Mouse (Mus musculus): Measurements from ENCODE around the gene Cgnl1. TPM values are rescaled to one million over a fixed set of nuclear protein-coding genes. Genes with fewer than 3 reads are reported as not detected.

Gene Cgnl1
- total RNA-seq, 4 experiments from 2014 or later: 9.1 to 12.3 (median 9.9) TPM

DNA sequence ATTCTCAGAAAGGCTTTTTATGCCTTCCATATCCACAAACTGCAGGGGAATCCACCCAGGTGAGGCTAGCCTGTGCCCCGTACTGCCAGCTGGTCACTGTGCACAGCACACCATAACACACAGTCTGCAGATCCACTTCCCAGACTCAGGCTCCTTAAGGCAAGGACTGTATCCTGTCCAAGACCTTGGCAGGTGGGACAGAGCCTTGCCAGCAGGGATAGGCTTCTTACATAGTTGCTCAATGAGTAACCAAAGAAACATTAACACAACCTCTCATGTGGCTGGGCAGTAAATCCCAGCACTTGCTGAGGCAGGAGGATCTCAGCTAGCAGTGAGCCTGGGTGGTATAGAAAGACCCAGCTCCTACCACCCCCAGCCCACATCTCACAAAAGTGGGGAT lies 3.3 kb downstream of the Cgnl1 start:
- no peak for DNase-seq (ENCODE audit: low spot score in 2 of 2)

DNA sequence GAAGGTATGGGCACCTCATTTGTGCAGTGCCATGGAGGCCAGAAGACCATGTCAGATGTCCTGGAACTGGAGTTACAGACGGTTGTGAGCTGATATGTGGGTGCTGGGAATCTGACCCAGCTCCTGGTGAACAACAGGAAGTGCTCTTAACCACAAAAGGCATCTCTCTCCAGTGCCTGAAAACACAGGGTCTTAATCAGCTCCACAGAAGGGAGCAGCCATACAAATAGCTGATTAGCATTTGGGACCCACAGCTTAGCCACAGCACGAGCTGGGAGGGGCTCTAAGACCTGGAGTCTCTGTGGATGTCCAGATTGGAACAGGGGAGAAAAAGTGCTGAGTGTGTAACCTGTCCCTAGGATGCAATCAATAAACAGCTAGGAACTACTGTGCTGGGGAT lies 4.5 kb downstream of the Cgnl1 start:
- no peak for DNase-seq (ENCODE audit: low spot score in 2 of 2)

DNA sequence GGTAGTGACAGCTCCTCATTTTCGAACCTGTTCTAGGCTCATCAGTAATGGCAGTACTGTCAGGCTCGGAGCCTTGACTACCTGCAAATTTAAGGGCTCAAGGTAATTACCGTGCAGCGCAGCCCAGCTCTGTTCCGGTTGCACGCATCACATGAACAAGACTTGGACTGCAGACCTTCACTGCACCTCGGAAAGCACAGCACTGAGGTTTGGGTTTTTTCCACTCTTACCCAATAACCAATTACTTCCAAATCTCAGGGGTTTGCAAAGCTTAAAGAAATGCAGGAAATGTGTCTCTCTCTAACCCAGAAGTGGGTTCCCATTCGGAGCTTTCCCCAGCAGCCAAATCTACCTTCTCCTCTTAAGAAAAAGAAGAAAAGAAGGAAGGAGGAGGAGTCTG lies 5.1 kb downstream of the Cgnl1 start:
- no peak for DNase-seq (ENCODE audit: low spot score in 2 of 2)

DNA sequence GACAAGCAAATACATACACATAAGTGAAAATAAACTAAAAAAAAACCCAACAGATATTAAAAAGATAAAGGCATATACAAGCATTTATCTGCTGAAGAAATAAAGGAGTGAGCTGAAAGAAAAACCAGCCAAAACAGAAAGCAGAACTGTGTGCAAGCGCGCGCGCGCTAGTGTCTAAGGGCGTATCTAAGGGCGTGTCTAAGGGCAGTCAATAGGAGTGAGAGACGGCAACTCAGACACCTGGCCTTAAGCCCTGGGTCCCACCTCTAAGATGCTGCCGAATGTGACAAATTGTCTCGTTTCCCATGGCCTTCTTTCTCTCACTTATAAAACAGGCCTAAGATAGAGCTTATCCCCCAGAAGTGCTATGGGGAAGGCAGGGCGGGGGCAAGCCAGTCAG lies 6.9 kb downstream of the Cgnl1 start:
- no peak for DNase-seq (ENCODE audit: low spot score in 2 of 2)

DNA sequence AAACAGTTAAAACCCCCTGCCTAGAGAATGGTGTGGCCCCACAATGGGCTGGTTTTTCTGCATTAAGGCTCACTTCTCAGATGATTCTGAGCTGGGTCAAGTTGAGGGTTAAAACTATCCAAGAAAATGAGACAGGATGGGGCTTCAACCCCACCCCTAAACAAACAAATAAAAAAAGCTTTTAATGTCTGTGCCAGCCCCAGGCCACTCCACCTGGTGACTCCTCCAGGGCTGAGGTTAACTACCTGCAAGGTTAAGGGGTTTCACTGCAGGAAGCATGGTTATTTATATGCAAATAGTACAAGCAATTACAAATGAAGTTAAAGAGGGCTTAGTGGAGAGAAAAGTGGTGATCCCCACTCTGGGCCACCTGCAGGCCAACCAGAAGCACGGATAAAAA lies 8.1 kb downstream of the Cgnl1 start:
- no peak for DNase-seq (ENCODE audit: low spot score in 2 of 2)

DNA sequence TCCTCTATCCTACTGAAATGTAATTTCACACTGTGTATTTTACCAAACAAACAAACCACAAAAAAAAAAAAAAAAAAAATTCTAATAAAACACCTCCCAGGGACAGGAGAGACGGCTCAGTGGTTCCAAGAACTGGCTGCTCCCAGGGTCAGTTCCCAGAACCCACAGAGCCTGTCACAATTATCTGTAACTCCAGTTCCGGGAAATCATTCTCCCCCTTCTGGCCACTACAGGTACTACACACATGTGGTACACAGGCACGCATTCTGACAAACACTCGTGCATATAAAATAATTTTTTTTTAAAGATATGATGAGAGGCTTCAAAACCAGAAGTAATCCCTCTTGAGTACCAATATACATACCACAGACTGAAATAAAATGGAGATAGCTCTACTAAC lies 9.7 kb downstream of the Cgnl1 start:
- no peak for DNase-seq (ENCODE audit: low spot score in 2 of 2)

DNA sequence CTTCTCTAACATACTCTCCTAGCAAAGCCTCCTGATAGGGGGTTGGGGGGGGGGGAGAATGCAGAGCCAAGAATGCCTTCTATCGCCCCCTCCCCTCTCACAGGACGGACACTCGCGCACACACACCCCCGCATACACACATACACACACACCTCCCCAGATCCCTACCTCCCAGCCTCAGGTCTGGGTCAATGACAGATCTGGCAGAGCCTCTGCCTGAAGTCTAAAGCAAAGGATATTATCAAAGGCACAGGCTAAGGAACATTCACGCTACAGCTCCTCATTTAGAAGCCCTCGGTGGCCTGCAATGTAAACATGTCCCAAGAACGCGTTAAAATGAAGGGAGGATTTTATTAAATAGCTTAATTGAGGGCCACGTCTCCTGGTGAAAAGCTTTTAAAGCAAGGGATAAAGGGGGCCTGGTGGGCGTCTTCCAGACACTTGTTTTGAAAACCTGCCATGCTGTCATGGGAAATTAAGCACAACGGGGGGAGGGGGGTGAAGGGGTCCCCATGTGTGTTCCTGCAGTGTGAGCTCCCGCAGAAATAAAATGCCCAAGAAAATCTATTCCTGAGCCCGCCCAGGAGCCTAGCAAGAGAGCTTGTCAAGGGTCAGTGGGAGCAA lies 10.8 kb downstream of the Cgnl1 start:
- DNase-seq (ENCODE audit: low spot score in 2 of 2): no peak

DNA sequence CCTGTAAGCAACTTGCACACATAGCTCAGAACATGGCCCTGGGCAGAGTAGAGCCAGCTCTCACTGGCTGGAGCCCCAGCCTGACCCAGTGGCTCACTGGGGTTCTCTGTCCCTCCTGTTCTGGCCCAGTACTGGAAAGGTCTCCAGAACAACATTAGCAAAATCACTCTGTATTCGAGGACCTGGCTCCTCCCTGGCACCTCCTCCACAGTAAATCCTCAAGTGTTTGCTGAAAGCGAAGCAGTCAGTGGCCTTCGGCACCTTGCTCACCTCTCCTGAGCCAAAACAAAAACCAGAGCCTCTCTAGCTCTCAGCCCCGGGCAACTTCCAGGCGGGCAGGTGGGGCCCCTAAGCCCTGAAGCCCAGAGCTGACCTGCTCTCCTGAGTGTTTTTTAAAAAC lies 11.5 kb downstream of the Cgnl1 start:
- DNase-seq (ENCODE audit: low spot score in 2 of 2): no peak

DNA sequence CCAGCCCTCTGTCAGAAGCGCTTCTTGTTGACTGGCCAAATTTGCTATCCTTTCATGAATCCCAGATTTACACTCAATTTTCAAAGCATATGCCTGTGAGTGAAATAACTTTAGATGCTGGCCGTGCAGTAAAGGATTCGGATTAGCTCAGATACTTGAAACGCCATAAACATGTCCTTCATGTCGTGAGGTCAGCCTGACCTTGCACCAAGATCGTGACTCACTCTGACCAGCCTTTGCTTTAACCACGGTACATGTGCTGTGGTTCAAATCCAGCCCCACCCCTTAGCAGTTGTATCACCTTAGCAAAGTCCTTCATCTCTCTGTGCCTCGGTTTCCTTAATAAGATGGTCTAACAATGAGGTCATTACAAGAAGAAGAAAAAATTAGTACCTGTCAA lies 14.0 kb downstream of the Cgnl1 start:
- DNase-seq (ENCODE audit: low spot score in 2 of 2): no peak

DNA sequence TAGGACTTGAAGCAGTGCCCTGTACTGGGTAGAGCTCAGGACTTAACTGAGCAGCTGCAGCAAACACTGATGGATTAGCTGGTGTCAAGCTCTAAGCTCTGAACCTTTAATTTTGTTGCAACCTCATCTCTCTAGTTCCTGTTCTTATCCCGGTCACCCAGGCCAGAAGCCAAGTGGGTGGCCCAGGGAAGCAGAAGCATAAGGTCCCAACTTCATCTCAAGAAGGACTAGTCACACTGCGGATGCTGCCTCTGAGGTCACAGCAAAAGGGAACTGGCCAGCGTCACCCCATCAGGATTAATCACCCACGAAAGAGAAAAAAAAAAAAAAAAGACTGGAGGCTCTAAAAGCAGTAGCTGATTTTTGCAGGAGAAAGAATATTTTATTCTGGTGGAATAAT lies 14.5 kb downstream of the Cgnl1 start:
- no peak for DNase-seq (ENCODE audit: low spot score in 2 of 2)

DNA sequence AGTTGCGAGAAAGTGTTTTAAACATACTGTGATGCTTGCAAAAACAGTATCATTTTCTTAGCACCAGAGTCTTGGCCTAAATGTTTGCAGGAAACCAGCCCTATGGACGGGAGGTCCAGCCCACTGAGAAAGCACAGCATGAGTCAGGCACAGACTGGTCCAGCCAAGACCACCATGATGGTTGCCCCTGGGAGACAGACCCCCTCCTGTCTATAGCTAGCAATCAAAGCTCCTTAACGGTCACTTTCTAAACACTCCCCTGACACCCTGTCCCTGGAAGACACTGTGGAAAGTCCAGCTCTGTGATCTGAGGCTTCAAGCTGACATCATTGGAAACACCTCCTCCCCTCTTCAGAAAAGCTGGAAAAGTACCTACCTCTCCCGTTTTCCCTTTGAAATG lies 17.4 kb downstream of the Cgnl1 start:
- no peak for DNase-seq (ENCODE audit: low spot score in 2 of 2)

DNA sequence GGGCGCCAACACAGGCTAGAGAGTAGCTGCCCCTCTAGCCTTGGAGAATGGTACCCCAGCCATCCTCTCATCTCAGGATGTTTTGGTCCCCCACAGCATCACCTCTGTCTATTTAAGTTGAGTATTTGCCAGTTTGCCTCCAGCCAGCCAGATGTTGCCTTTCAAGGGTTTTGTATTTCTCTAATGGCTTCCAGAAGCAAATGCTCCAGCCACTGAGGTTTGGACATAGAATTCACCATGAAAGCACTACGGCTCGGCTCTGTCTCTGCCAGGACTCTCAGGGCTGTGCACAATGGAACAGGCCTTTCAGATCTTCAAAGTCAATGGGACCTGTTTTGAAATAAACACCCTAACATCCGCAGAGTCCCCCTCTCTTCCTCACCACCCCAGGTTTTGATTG lies 17.9 kb downstream of the Cgnl1 start:
- DNase-seq (ENCODE audit: low spot score in 2 of 2): no peak

DNA sequence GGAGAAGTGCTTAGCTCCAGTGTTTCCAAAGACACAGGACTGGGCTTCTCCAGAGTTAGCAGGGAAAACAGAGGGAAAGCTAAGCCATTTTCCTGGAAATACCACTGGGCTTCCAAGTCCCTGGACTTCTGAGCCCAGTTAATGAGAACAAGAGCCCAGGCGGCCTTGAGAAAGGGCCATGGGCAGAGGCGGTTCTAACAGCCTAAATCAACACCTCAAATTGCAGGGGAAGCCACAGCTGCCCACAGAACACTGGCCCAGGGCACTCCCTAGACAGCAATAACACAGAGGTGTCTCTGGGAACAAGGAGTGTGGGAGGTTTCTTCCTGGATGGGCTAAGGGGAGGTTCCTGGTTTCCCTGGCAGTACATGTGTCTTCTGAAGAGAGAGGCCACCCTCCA lies 18.3 kb downstream of the Cgnl1 start:
- no peak for DNase-seq (ENCODE audit: low spot score in 2 of 2)

DNA sequence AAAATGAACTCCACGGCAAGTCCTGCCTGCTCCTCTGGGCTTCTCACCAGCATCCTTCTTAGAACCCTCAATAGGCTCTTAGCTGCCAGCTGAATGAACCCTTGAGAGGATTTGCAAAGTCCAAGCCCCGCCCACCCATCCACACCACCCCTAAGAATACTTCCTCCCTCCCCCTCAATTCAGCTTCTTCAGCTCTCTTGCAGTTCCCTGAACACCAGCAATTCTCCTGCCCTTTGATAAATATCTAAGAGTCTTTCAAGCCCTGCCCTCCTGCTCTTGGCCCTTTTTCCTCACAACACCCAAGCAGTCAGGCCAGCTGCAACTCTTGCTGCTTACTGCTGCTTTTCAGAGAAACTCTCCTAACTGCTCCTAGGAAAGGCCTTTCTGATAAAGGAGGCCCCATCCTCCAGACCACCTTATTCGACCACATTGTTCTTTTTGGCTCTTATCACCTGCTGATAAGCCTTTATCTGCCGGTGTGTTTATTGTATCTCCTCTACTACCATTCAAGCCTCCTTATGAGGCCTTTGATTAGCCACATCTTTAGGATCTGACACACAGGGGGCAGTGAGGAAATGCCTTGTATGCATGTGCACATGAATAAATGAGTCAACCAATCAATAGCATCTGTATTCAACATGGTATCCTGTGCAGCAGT lies 21.3 kb downstream of the Cgnl1 start:
- DNase-seq (ENCODE audit: low spot score in 2 of 2): no peak

DNA sequence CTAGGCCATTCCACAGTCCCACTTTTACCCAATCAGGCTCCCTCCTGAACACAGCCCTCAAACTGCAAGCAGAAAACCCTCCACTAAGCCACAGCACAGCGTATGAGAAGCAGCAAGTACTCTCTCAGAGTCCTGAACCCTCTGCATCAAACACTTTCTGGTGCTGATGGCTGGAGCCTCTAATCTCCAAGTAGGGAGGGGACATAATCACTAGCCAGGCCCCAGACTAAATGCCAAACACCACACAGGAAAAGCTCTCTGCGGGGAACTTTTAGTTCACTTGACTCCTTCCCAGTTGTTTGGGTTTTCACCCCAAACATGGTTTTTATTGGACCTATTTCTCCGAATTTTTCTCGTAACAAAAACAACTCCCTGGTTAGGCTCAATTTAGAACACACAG lies 25.0 kb downstream of the Cgnl1 start:
- no peak for DNase-seq (ENCODE audit: low spot score in 2 of 2)

DNA sequence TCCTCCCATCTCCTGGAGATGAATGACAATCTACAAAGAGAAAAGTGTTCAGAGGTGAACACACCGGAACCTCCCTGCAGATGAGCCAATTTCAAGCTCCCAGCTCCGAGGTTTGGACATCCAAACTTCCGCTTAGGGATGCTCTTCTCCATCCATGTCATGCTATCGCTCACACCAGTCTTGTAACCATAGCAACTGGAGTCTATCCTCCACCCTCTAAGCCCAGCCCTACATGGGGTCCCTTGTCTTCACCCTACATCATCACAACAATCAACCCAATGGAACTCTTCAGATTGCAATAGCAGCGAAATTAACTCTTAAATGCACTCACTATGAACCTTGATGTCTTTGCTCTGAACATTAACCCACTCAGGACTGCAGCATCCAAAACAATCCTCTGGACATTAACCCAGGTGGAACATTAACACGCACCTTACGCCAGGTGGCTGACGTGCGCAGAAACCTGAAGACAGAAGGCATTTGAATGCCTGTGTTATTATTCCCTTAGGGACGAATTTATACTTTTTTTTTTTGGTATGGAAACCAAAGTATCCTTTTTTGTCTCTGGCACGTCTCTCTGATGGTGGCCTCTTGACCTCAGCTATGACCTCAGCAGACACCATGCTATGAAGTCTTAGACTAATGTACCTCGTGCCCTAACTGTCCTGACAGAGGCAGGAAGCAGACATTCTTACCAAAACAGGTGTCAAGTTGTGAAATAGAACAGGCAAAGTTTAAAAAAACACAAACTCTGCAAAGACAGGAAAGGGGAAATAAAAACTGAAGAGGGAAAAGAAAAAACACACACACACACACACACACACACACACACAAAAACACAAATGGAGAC lies 33.1 kb downstream of the Cgnl1 start:
- no peak for DNase-seq (ENCODE audit: low spot score in 2 of 2)

DNA sequence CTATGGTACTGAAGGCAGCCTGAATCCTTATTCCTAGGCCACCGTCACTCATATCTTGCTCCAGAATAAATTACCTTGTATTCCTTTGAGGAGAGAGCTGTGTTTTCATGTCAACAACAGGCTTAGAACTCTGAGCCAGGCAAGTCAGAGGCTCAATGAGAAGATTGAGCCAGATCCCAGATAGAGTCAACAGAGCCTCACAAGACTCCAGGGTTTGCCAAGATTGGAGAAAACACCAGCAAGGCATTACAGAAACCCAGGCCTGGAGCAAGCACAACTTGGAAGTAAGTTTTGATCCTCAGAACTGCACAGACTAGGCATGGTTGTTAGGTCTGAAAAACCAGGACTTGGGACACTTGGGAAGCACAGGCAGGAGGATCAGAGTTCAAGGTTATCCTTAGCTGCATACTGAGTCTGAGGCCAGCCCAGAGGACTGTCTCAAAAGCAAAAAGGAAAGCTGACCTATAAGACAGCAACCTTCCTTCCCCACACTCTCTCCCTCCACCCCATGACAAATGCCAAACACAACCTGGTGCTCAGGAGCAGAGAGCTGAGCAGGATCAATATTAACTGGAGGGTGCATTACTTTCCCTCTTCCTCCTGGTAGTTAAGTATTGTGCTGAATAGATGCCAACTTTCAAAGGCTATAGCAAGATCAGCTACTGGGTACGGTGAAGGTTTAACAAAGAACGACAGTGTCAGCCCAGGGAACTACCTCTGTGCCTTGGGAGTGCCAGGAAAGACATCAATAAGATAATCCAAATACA lies 34.0 kb downstream of the Cgnl1 start:
- DNase-seq (ENCODE audit: low spot score in 2 of 2): no peak

DNA sequence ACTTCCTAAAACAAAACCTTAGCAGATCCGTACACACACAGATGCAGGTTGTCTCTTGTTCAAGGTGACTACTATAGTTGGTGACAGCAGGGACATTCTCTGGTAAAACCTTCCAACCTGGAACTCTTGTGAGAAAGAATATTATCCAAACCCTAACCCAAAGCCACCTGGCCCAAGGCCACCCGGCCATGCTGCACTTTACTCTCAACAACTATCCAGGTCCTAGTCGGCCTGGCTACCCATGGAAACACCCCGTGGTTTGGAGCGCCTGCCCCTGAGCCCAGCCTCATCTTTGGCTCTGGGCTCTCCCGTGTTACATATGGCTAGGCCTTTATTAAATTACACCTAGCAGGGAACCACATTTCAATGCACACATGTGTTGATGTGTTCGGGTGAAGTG lies 35.5 kb downstream of the Cgnl1 start:
- DNase-seq (ENCODE audit: low spot score in 2 of 2): no peak

DNA sequence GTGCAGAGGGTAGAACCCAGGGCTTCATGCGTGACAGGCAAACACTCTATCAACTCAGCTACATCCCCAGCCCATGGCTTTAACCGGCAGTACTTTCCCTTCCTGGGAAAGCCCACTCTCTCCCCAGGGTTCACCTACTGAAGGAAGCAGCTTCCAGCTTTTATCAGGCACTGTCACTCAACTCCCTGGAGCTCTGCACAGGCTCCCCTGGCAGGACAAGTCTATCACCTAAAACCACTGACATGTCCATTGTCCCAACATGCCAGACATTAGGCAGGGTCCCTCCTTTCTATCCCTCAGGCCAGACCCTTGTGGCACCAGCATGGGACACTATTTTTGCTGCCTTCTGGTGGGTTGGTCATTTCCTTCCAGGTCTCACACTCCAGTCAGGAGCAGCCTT lies 37.8 kb downstream of the Cgnl1 start:
- DNase-seq (ENCODE audit: low spot score in 2 of 2): no peak

DNA sequence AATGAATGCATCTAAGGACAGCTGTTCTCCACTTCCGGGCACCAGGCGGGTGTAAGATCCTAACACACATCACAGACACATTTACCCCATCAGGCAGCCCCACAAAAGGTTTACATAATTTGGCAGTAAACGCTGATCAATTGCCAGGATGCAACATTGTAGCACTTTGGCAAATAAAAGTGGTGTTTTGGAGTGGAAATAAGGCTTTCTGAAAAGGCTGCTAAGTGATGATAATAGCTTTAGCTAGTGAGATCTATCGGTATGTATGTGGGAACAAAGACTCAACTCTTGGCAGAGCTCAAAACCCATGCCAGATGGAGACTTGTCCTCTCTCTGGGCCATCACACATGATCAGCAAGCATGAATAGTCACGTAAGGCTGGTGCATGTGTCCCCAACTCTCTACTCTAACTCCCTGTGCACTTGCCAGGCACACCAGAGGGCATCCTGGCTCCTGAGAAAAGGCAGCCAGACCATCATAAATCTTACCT lies 42.5 kb downstream of the Cgnl1 start:
- DNase-seq (ENCODE audit: low spot score in 2 of 2): no peak

DNA sequence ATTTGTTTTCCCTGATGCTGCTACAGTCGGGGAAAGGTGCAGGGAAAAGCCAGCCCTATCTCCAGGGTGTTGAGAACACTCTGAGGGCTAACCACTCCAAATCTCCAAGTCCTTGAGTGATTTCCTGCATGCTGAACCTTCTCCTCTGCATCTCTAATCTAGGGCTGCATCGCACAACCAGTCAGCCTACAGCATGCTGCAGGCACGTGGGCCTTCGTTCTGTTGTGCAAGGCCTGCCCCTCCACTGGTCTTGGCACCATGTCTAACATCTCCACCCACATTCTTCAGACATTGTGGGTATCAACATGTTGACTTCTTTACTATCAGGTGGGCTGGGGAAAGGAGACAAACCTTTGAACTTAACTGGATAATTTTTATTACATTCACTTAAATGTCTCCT lies 44.2 kb downstream of the Cgnl1 start:
- DNase-seq (ENCODE audit: low spot score in 2 of 2): no peak

DNA sequence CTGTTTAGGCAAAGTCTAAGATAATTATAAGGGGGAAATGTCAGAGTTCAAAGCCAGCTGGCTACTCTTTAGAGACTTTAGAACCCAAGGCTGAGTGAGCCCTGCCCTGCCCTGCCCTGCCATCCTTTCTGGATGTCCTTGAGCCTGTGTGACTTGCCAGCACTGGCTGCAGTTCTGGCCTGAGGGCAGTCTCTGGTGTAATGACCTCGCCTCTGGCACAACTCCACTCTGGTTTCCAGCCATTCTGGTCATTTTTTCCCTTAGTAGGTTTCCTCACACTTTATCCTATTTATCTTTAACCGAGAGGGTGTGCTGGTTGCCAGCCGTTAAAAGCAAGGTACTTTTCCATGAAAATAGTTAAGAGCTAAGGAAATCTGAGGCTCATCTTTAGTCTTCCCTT lies 45.3 kb downstream of the Cgnl1 start:
- no peak for DNase-seq (ENCODE audit: low spot score in 2 of 2)

All from left cerebral cortex, adult 8-10 months (tissue).